Mouse (Mus musculus): Measurements from ENCODE around the gene Birc6.

DNA sequence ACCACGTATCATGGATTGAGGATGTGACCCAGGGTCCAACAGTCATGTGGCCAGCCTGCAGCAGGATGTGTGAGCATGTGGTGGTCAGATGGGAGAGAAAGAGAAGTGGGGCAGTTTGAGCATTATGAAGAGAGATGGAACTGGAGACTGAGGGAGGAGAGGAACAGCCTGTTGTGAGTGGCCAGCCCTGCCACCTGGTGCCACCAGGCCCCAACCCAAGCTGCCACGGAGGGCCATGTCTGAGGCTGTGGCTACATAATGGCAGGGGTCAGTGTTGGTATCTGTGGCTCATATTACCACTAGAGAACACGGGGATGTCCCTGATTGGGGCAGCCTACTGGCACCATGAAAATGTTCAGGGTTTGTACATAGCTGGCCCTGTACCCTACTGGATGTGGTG, 187.0 kb downstream of the Birc6 start:
- TF ChIP-seq CTCF (IDR thresholded peaks at IDR 0.05; ENCODE audit: extremely low read depth, insufficient read length, insufficient replicate concordance, low read depth, low read length) (no peak), POLR2A (IDR thresholded peaks at IDR 0.05; ENCODE audit: low read depth, low read length) (no peak)
